Mouse (Mus musculus): Measurements from ENCODE around the gene Ikzf2. TPM values are rescaled to one million over a fixed set of nuclear protein-coding genes. Genes with fewer than 3 reads are reported as not detected.
A peak's percentile ranks its signal among the peaks of the same experiment; 100 is the strongest.

Ikzf2 gene
- polyA plus RNA-seq, 1 experiment from 2014 or later = 5.0 TPM

DNA sequence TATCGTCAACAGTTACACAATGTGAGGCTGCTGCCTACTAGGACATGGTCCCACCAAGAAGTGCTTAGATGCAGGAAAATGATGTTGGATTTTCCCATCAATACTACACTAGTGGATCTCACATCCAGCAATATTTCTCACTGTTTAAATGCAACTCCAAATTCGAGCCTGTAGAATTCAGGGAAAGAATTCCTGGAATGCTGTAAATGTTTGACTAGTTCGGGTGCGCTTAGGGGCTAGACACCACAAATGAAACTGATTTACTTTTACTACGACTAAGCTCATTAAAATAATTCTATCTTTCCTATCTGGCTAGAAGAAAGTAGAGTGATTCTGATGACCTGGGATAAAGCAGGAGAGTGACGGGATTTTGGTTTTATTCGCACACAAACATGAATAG lies 76.3 kb downstream of the Ikzf2 start:
- 83% methylated on average over 7 of the region's 7 CpGs for WGBS
- no peaks in the 10 kb centered on the region for H3K27me3 ChIP-seq (replicated peaks; ENCODE audit: control insufficient read depth, insufficient read depth, low read length)

DNA sequence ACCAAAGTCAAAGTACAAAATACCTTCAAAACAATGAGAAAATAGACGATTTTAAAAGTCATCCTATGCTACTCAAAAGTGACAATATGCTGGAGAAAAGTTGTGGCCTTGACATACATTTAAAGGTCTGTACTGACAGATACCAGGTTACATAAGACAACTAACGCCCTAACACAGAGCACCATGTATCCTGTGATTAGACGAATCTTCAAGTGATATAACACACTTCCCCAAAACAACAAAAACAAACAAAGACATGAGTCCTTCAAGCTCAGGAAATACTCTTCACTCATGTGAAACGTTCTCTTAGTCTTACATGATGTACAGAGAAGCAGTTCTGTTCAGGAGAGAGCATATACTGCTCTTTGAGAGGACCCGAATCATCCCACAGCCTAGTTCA lies 78.2 kb downstream of the Ikzf2 start:
- no peak overlapping the region for H3K4me3 ChIP-seq (replicated peaks; ENCODE audit: low read length)
- H3K27ac ChIP-seq (ENCODE audit: low read length) = no peak overlapping the region
- no peak overlapping the region for H3K4me2 ChIP-seq (ENCODE audit: low read length)
- ATAC-seq = no peak
- H3K27me3 ChIP-seq (replicated peaks; ENCODE audit: control insufficient read depth, insufficient read depth, low read length) = no peaks in the 10 kb centered on the region
- no peak overlapping the region for H3K9ac ChIP-seq (replicated peaks; ENCODE audit: low read depth, low read length)
- no peaks in the 10 kb centered on the region for H3K9me3 ChIP-seq (ENCODE audit: control insufficient read depth, low read length)
- WGBS = 87% methylated on average over 5 of the region's 5 CpGs
- no peaks in the 10 kb centered on the region for H3K36me3 ChIP-seq (ENCODE audit: control insufficient read depth, insufficient read depth)
- no peaks in the 10 kb centered on the region for H3K4me1 ChIP-seq (replicated peaks; ENCODE audit: control insufficient read depth, insufficient read depth, low read length)

More for the DNA sequence above, 76.3 kb downstream of the Ikzf2 start:
- H3K36me3 ChIP-seq (ENCODE audit: control insufficient read depth, insufficient read depth) = no peaks in the 10 kb centered on the region
- no peaks in the 10 kb centered on the region for H3K9me3 ChIP-seq (ENCODE audit: control insufficient read depth, low read length)
- no peak overlapping the region for H3K27ac ChIP-seq (ENCODE audit: low read length)
- H3K9ac ChIP-seq (replicated peaks; ENCODE audit: low read depth, low read length) = no peak overlapping the region
- no peaks in the 10 kb centered on the region for H3K4me1 ChIP-seq (replicated peaks; ENCODE audit: control insufficient read depth, insufficient read depth, low read length)
- ATAC-seq = no peak
- no peak overlapping the region for H3K4me3 ChIP-seq (replicated peaks; ENCODE audit: low read length)
- H3K4me2 ChIP-seq (ENCODE audit: low read length) = no peak overlapping the region

DNA sequence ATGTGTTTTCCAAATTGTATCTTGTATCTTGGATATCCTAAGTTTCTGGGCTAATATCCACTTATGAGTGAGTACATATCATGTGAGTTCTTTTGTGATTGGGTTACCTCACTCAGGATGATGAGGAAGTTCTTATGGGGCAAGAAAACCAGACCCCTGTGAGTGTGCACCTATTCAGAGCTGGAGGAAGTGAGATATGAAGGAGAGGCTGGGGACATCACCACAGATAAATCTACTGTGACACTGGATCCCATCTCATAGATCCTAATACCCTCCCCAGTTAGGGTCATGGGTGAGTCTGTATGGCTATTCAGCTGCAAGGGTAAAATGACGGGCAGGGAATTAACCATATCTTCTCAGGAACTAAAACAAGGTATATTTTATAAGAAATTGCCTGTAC lies 80.2 kb downstream of the Ikzf2 start:
- no peaks in the 10 kb centered on the region for H3K27me3 ChIP-seq (replicated peaks; ENCODE audit: control insufficient read depth, insufficient read depth, low read length)
- no peaks in the 10 kb centered on the region for H3K36me3 ChIP-seq (ENCODE audit: control insufficient read depth, insufficient read depth)
- ATAC-seq = no peak
- no peak overlapping the region for H3K27ac ChIP-seq (ENCODE audit: low read length)
- H3K4me2 ChIP-seq (ENCODE audit: low read length) = no peak overlapping the region
- no peak overlapping the region for H3K4me3 ChIP-seq (replicated peaks; ENCODE audit: low read length)
- H3K9me3 ChIP-seq (ENCODE audit: control insufficient read depth, low read length) = no peaks in the 10 kb centered on the region
- 81% methylated on average over 1 of the region's 1 CpGs for WGBS
- no peak overlapping the region for H3K9ac ChIP-seq (replicated peaks; ENCODE audit: low read depth, low read length)
- H3K4me1 ChIP-seq (replicated peaks; ENCODE audit: control insufficient read depth, insufficient read depth, low read length) = no peaks in the 10 kb centered on the region

DNA sequence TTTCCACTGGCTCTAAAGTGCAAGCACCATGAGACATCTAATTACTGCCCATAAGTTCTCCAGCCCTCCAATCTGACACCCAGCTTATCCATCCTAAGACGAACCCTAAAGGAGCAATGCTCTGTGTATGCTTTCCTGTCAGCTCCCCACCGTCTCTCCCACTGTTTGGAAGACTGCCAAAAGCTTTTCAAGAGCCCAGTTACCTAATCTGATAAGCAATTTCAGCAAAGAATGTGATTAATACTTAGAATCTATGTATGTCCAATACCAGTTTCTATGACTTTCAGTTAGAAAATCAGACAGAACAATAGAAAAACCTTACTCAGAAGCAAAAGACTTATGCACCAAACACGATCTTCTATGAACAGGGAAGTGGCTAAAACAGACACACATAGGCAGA lies 82.8 kb downstream of the Ikzf2 start:
- ATAC-seq = no peak
- WGBS = 22% methylated on average over 3 of the region's 3 CpGs

DNA sequence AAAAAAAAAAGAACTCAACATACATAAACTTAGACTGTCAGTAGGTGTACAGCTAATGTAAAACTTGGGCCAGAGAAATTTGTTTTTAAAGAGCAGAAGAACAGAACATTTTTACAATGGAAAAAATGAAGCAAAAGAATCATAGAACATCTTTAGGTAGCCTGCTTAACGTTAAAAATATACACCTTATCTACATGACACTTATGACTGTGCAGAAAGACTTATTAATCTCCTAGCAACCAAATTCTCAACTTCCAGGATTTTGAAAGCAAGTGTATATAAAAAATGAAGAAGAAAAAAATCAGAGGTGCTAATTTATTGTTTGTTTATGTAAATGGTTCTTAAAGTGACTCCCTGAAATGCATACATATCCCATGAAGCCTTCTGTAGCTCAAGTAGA lies 86.1 kb downstream of the Ikzf2 start:
- no peak overlapping the region for H3K9ac ChIP-seq (replicated peaks; ENCODE audit: low read depth, low read length)
- H3K27me3 ChIP-seq (replicated peaks; ENCODE audit: control insufficient read depth, insufficient read depth, low read length) = no peaks in the 10 kb centered on the region
- no peak overlapping the region for H3K4me3 ChIP-seq (replicated peaks; ENCODE audit: low read length)
- no peaks in the 10 kb centered on the region for H3K36me3 ChIP-seq (ENCODE audit: control insufficient read depth, insufficient read depth)
- no peaks in the 10 kb centered on the region for H3K9me3 ChIP-seq (ENCODE audit: control insufficient read depth, low read length)
- no peak overlapping the region for H3K27ac ChIP-seq (ENCODE audit: low read length)
- no peaks in the 10 kb centered on the region for H3K4me1 ChIP-seq (replicated peaks; ENCODE audit: control insufficient read depth, insufficient read depth, low read length)
- 73% methylated on average over 1 of the region's 1 CpGs for WGBS
- no peak overlapping the region for H3K4me2 ChIP-seq (ENCODE audit: low read length)
- no peak for ATAC-seq

More for the DNA sequence above, 82.8 kb downstream of the Ikzf2 start:
- Histone ChIP-seq H3K9me3 (ENCODE audit: control insufficient read depth, low read length) (no peaks in the 10 kb centered on the region), H3K36me3 (ENCODE audit: control insufficient read depth, insufficient read depth) (no peaks in the 10 kb centered on the region), H3K9ac (replicated peaks; ENCODE audit: low read depth, low read length) (no peak overlapping the region), H3K4me1 (replicated peaks; ENCODE audit: control insufficient read depth, insufficient read depth, low read length) (no peaks in the 10 kb centered on the region), H3K27me3 (replicated peaks; ENCODE audit: control insufficient read depth, insufficient read depth, low read length) (no peaks in the 10 kb centered on the region), H3K27ac (ENCODE audit: low read length) (no peak overlapping the region), H3K4me3 (replicated peaks; ENCODE audit: low read length) (no peak overlapping the region), H3K4me2 (ENCODE audit: low read length) (no peak overlapping the region)

DNA sequence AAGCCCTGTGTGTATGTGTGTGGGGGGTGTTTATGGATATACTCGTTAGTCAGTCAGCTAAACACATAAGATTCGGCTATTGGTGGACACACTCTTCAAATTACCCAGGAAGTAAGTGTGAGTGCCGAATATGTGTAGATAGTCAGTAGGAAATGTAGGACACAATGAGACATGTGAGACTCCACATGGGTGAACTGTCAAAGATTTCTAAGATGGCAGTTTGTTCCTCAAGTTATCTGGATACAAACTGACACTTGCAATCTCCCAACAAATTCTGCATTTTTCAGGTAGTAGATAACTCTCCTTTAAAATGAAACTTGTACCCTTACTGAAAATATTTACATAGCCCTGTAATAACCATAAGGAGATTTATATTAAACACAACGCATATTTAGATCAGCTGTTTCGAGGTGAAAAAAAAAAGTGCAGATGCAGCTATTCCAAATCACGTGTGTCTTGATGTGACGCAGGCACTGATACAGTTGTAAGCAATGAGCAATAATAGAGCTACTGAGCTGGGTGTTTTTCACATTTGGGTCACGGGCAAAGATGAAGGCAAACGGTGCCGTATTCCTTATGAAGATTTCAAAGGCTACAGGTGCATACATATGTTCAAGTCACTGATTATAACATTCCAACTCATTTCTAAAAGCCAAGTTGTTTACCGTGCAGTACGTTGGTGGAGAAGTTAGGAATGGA lies 87.8 kb downstream of the Ikzf2 start:
- Histone ChIP-seq H3K9ac (replicated peaks; ENCODE audit: low read depth, low read length) (no peak overlapping the region), H3K9me3 (ENCODE audit: control insufficient read depth, low read length) (no peaks in the 10 kb centered on the region), H3K4me2 (ENCODE audit: low read length) (no peak overlapping the region), H3K27me3 (replicated peaks; ENCODE audit: control insufficient read depth, insufficient read depth, low read length) (no peaks in the 10 kb centered on the region), H3K4me3 (replicated peaks; ENCODE audit: low read length) (no peak overlapping the region), H3K36me3 (ENCODE audit: control insufficient read depth, insufficient read depth) (no peaks in the 10 kb centered on the region), H3K4me1 (replicated peaks; ENCODE audit: control insufficient read depth, insufficient read depth, low read length) (no peaks in the 10 kb centered on the region), H3K27ac (ENCODE audit: low read length) (no peak overlapping the region)
- ATAC-seq = no peak
- WGBS = 84% methylated on average over 12 of the region's 12 CpGs

DNA sequence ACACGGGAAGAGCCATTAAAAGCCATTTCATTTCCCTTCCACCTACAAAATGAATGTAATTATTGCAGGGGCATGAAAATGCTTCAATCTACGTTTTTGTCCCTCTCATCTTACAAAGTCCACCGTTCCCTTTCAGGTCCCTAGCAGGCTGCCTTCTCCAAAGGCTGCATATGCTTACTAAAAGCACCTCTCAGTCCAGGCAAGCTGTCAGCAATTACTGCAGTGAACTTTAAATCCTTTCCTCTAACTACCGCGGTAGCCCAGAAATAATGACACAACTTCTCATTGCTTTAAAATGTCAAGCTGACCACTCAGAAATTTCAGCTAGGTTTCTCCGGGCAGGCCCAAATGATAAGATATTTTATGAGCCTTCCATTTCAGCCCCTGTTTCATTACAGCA lies 95.2 kb downstream of the Ikzf2 start:
- ATAC-seq = no peak
- no peaks in the 10 kb centered on the region for H3K27me3 ChIP-seq (replicated peaks; ENCODE audit: control insufficient read depth, insufficient read depth, low read length)
- H3K36me3 ChIP-seq (ENCODE audit: control insufficient read depth, insufficient read depth) = no peaks in the 10 kb centered on the region
- peaks cover 11% of the 10 kb centered on the region for H3K4me1 ChIP-seq (replicated peaks; ENCODE audit: control insufficient read depth, insufficient read depth, low read length)
- H3K27ac ChIP-seq (ENCODE audit: low read length) = no peak overlapping the region
- no peak overlapping the region for H3K4me3 ChIP-seq (replicated peaks; ENCODE audit: low read length)
- no peak overlapping the region for H3K4me2 ChIP-seq (ENCODE audit: low read length)
- 38% methylated on average over 6 of the region's 6 CpGs for WGBS
- no peak overlapping the region for H3K9ac ChIP-seq (replicated peaks; ENCODE audit: low read depth, low read length)
- H3K9me3 ChIP-seq (ENCODE audit: control insufficient read depth, low read length) = no peaks in the 10 kb centered on the region

DNA sequence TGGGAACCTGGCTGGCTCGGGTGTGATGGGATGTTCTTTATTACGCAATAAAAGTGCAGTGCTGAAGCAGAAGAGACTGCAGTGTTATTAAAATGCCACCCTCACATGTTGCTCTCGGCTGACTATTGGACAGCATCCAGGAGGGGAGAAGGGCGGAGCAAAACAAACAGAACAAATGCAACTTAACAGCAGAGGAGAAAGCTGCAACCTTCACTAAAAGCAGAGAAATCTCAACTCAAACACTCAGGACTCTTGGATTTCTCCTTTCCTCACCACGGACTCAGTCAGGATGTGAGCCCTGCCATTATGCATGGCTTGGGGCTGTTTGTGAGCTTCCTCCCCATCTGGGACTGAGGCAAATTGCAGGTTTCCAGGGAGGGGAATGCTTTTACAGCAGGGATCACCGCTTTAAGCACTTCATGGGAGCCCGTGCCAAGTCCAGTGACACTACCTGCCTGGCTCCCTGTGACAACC lies 95.7 kb downstream of the Ikzf2 start:
- 22% methylated on average over 7 of the region's 7 CpGs for whole genome bisulfite sequencing
- Histone ChIP-seq H3K36me3 (ENCODE audit: control insufficient read depth, insufficient read depth) (no peaks in the 10 kb centered on the region), H3K9ac (replicated peaks; ENCODE audit: low read depth, low read length) (no peak overlapping the region), H3K9me3 (ENCODE audit: control insufficient read depth, low read length) (no peaks in the 10 kb centered on the region), H3K4me2 (ENCODE audit: low read length) (peak overlapping the region; percentile 0; the same call in 1 of the 2 replicates), H3K27ac (ENCODE audit: low read length) (no peak overlapping the region), H3K4me1 (replicated peaks; ENCODE audit: control insufficient read depth, insufficient read depth, low read length) (peaks cover 11% of the 10 kb centered on the region), H3K27me3 (replicated peaks; ENCODE audit: control insufficient read depth, insufficient read depth, low read length) (no peaks in the 10 kb centered on the region), H3K4me3 (replicated peaks; ENCODE audit: low read length) (no peak overlapping the region)
- 0 out of 2 replicates have a peak, but pooled peaks have one; percentile 43 for ATAC-seq

DNA sequence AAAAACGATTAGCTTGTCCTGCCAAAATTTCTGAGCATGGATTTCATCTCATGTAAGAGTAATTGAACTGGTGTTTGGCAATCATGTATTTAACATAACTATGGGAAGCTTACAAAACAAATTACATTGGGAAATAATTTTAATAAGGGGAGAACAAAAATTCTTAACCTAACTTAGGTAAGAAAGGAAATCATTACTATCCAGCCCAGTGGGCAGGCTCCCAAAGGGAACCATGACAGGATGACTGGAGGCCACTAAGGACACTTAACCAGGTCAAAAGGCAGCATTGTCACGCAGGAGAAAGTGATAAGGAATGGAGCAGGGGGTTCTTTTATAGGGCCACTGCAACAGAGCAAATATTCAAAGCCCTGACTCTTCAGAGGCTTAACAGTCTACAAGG lies 101.5 kb downstream of the Ikzf2 start:
- no peak for ATAC-seq
- WGBS = 70% methylated on average over 2 of the region's 2 CpGs

More for the DNA sequence above, 101.5 kb downstream of the Ikzf2 start:
- Histone ChIP-seq H3K4me3 (replicated peaks; ENCODE audit: low read length) (no peak overlapping the region), H3K4me2 (ENCODE audit: low read length) (no peak overlapping the region), H3K9ac (replicated peaks; ENCODE audit: low read depth, low read length) (no peak overlapping the region), H3K27me3 (replicated peaks; ENCODE audit: control insufficient read depth, insufficient read depth, low read length) (no peaks in the 10 kb centered on the region), H3K27ac (ENCODE audit: low read length) (no peak overlapping the region), H3K9me3 (ENCODE audit: control insufficient read depth, low read length) (no peaks in the 10 kb centered on the region), H3K4me1 (replicated peaks; ENCODE audit: control insufficient read depth, insufficient read depth, low read length) (no peaks in the 10 kb centered on the region), H3K36me3 (ENCODE audit: control insufficient read depth, insufficient read depth) (no peaks in the 10 kb centered on the region)

Measured in forebrain, embryonic 16.5 days (tissue).